22 mouse cellular contexts compared by ENCODE assay signal in genomic region chr15:78590785-78591184, GRCm38 (mm10). TPM values are rescaled to one million over a fixed set of nuclear protein-coding genes. Genes with fewer than 3 reads are reported as not detected.
DNase-seq lines count a peak whose midpoint lies in the region; ATAC-seq and TF ChIP-seq lines count a peak whose summit lies in the region.
"Had no signal": no experiment of that assay in that cellular context is flagged by ENCODE, and none has a peak within 500 bp of the region (broad histone marks: within the 10 kb centered on the region; RNA-seq: fewer than 3 reads in every experiment).

No protein-coding gene starts in this region.

- no peak overlapping the region for H3K4me2 ChIP-seq in intestine, postnatal 0 days (replicated peaks; ENCODE audit: low read depth)
- no peak overlapping the region for H3K4me2 ChIP-seq in intestine, embryonic 15.5 days (replicated peaks)
- no peak overlapping the region for H3K4me2 ChIP-seq in midbrain, postnatal 0 days (ENCODE audit: low read depth, low read length, poor library complexity, severe bottlenecking)
- H3K4me2 ChIP-seq in stomach, postnatal 0 days (replicated peaks; ENCODE audit: low read depth): no peak overlapping the region
- H3K4me2 ChIP-seq: heart, embryonic 15.5 days; limb, embryonic 12.5 days; midbrain, embryonic 13.5 days had no signal

- H3K27me3 ChIP-seq in intestine, postnatal 0 days (replicated peaks; ENCODE audit: control insufficient read depth, insufficient read depth, low read length): no peaks in the 10 kb centered on the region
- H3K27me3 ChIP-seq in intestine, embryonic 15.5 days (replicated peaks): no peaks in the 10 kb centered on the region; the same call in 1 of the 2 replicates
- H3K27me3 ChIP-seq in midbrain, postnatal 0 days (ENCODE audit: insufficient read depth, low read length): no peaks in the 10 kb centered on the region
- H3K27me3 ChIP-seq in midbrain, embryonic 10.5 days (ENCODE audit: low read depth, poor library complexity, severe bottlenecking): no peaks in the 10 kb centered on the region
- H3K27me3 ChIP-seq in stomach, postnatal 0 days (ENCODE audit: control insufficient read depth, insufficient read depth, low read length): no peaks in the 10 kb centered on the region
- H3K27me3 ChIP-seq: heart, embryonic 15.5 days; limb, embryonic 12.5 days; midbrain, embryonic 13.5 days had no signal

- no peak overlapping the region for H3K4me3 ChIP-seq in intestine, postnatal 0 days (ENCODE audit: low read depth, low read length)
- H3K4me3 ChIP-seq in intestine, embryonic 15.5 days (replicated peaks): no peak overlapping the region
- H3K4me3 ChIP-seq in midbrain, postnatal 0 days (ENCODE audit: low read depth, low read length): no peak overlapping the region
- no peak overlapping the region for H3K4me3 ChIP-seq in midbrain, embryonic 10.5 days
- H3K4me3 ChIP-seq in stomach, postnatal 0 days (ENCODE audit: low read depth, low read length): no peak overlapping the region
- H3K4me3 ChIP-seq: erythroblast, embryonic 14.5 days; heart, embryonic 15.5 days; hindbrain, embryonic 10.5 days; limb, embryonic 12.5 days; midbrain, embryonic 13.5 days; myocyte had no signal

- no peaks in the 10 kb centered on the region for H3K4me1 ChIP-seq in intestine, postnatal 0 days (replicated peaks; ENCODE audit: control insufficient read depth, insufficient read depth, low read length)
- H3K4me1 ChIP-seq in intestine, embryonic 15.5 days (replicated peaks): no peaks in the 10 kb centered on the region
- no peaks in the 10 kb centered on the region for H3K4me1 ChIP-seq in midbrain, postnatal 0 days (ENCODE audit: insufficient read depth, low read length)
- H3K4me1 ChIP-seq in midbrain, embryonic 10.5 days: peaks cover 8% of the 10 kb centered on the region
- H3K4me1 ChIP-seq in stomach, postnatal 0 days (replicated peaks; ENCODE audit: control insufficient read depth, insufficient read depth): no peaks in the 10 kb centered on the region
- H3K4me1 ChIP-seq: heart, embryonic 15.5 days; limb, embryonic 12.5 days; midbrain, embryonic 13.5 days had no signal

- 74% methylated on average over 6 of the region's 6 CpGs for WGBS in intestine, postnatal 0 days
- WGBS in intestine, embryonic 15.5 days: 70% methylated on average over 6 of the region's 6 CpGs
- 80% methylated on average over 6 of the region's 6 CpGs for WGBS in midbrain, postnatal 0 days
- 82% methylated on average over 6 of the region's 6 CpGs for WGBS in midbrain, embryonic 10.5 days
- WGBS in stomach, postnatal 0 days: 75% methylated on average over 6 of the region's 6 CpGs

- TF ChIP-seq CTCF in intestine, postnatal 0 days (IDR thresholded peaks at IDR 0.05; ENCODE audit: low read depth): peak; percentile 44
- peak; percentile 45 for TF ChIP-seq CTCF in midbrain, postnatal 0 days (IDR thresholded peaks at IDR 0.05)
- peak; percentile 36 for TF ChIP-seq CTCF in stomach, postnatal 0 days (IDR thresholded peaks at IDR 0.05; ENCODE audit: low read depth)

- no peak for ATAC-seq in intestine, postnatal 0 days
- ATAC-seq in intestine, embryonic 15.5 days: no peak
- no peak for ATAC-seq in midbrain, postnatal 0 days (ENCODE audit: low FRiP score)
- ATAC-seq in stomach, postnatal 0 days (ENCODE audit: low FRiP score, low TSS enrichment): no peak
- ATAC-seq: forebrain, embryonic 16.5 days; midbrain, embryonic 13.5 days had no signal

- no peak for DNase-seq in midbrain, postnatal 0 days (ENCODE audit: low spot score)
- no peak for DNase-seq in midbrain, embryonic 10.5 days (ENCODE audit: low spot score)
- DNase-seq in MN1 (ENCODE audit: low spot score): peak; percentile 28
- DNase-seq in stomach, postnatal 0 days (ENCODE audit: low spot score): no peak
- no peak for DNase-seq in cerebellum, postnatal 25 days
- no peak for DNase-seq in thymus, postnatal 36 days
- DNase-seq: cerebellum, adult 11 months; heart, adult 18-20 months; retina, postnatal 1 day; right cerebral cortex, postnatal 4 days had no signal

- H3K36me3 ChIP-seq in intestine, postnatal 0 days (ENCODE audit: control insufficient read depth, insufficient read depth): no peaks in the 10 kb centered on the region
- no peaks in the 10 kb centered on the region for H3K36me3 ChIP-seq in intestine, embryonic 15.5 days
- H3K36me3 ChIP-seq in midbrain, postnatal 0 days (ENCODE audit: insufficient read depth, low read length): no peaks in the 10 kb centered on the region
- H3K36me3 ChIP-seq in midbrain, embryonic 10.5 days: no peaks in the 10 kb centered on the region
- no peaks in the 10 kb centered on the region for H3K36me3 ChIP-seq in stomach, postnatal 0 days (ENCODE audit: control insufficient read depth, insufficient read depth, low read length)
- H3K36me3 ChIP-seq: heart, embryonic 15.5 days; hindbrain, embryonic 10.5 days; limb, embryonic 12.5 days; midbrain, embryonic 13.5 days had no signal

- H3K9ac ChIP-seq in intestine, postnatal 0 days (ENCODE audit: low read depth, low read length): no peak overlapping the region
- H3K9ac ChIP-seq in intestine, embryonic 15.5 days: no peak overlapping the region
- H3K9ac ChIP-seq in midbrain, postnatal 0 days (replicated peaks; ENCODE audit: low read length, poor library complexity, severe bottlenecking): no peak overlapping the region
- H3K9ac ChIP-seq in stomach, postnatal 0 days (ENCODE audit: low read length): no peak overlapping the region
- H3K9ac ChIP-seq: heart, embryonic 15.5 days; limb, embryonic 12.5 days; midbrain, embryonic 13.5 days had no signal

- no peaks in the 10 kb centered on the region for H3K9me3 ChIP-seq in intestine, postnatal 0 days (ENCODE audit: control insufficient read depth)
- no peaks in the 10 kb centered on the region for H3K9me3 ChIP-seq in intestine, embryonic 15.5 days
- H3K9me3 ChIP-seq in midbrain, postnatal 0 days (ENCODE audit: low read length): no peaks in the 10 kb centered on the region
- peaks cover 3% of the 10 kb centered on the region; the same call in 1 of the 2 replicates for H3K9me3 ChIP-seq in midbrain, embryonic 10.5 days (replicated peaks)
- no peaks in the 10 kb centered on the region for H3K9me3 ChIP-seq in stomach, postnatal 0 days (ENCODE audit: control insufficient read depth, low read length)
- H3K9me3 ChIP-seq: heart, embryonic 15.5 days; hindbrain, embryonic 10.5 days; midbrain, embryonic 13.5 days had no signal

- no peak for TF ChIP-seq EP300 in stomach, postnatal 0 days (optimal IDR thresholded peaks at IDR 0.05)

- H3K27ac ChIP-seq in intestine, postnatal 0 days (ENCODE audit: low read depth, low read length): no peak overlapping the region
- no peak overlapping the region for H3K27ac ChIP-seq in intestine, embryonic 15.5 days
- no peak overlapping the region for H3K27ac ChIP-seq in midbrain, postnatal 0 days (ENCODE audit: low read depth, low read length)
- no peak overlapping the region for H3K27ac ChIP-seq in midbrain, embryonic 10.5 days (replicated peaks)
- no peak overlapping the region for H3K27ac ChIP-seq in stomach, postnatal 0 days (replicated peaks)
- H3K27ac ChIP-seq: heart, embryonic 15.5 days; hindbrain, embryonic 10.5 days; limb, embryonic 12.5 days; midbrain, embryonic 13.5 days had no signal

RNA-seq across cellular contexts. Expression of gene Cyth4, which starts 6.1 kb away (rescaled TPM):
- 2.5 and 3.1 TPM in 2 replicates for polyA plus RNA-seq in intestine, postnatal 0 days (2015; fragmentation: Nextera tagmentation; extraction: Ambion mirVana)
- 8.0 and 8.2 TPM in 2 replicates for polyA plus RNA-seq in intestine, embryonic 15.5 days (2015; fragmentation: Nextera tagmentation; extraction: Ambion mirVana)
- 5.9 and 7.2 TPM in 2 replicates for total RNA-seq in midbrain, postnatal 0 days (2014; rRNA removed)
- 4.5 and 6.3 TPM in 2 replicates for polyA plus RNA-seq in midbrain, postnatal 0 days (2015; fragmentation: Nextera tagmentation; extraction: Ambion mirVana)
- polyA plus RNA-seq in midbrain, embryonic 10.5 days (2016; fragmentation: Nextera tagmentation; extraction: Ambion mirVana): 5.9 and 6.7 TPM in 2 replicates
- 5.2 and 5.8 TPM in 2 replicates for polyA plus RNA-seq in stomach, postnatal 0 days (2015; fragmentation: Nextera tagmentation; extraction: Ambion mirVana)

RNA-seq across cellular contexts. Expression of gene Rac2, which starts 18.2 kb away (rescaled TPM):
- polyA plus RNA-seq in intestine, postnatal 0 days (2015; fragmentation: Nextera tagmentation; extraction: Ambion mirVana): 9.0 and 9.9 TPM in 2 replicates
- 15.7 and 21.4 TPM in 2 replicates for polyA plus RNA-seq in intestine, embryonic 15.5 days (2015; fragmentation: Nextera tagmentation; extraction: Ambion mirVana)
- total RNA-seq in midbrain, postnatal 0 days (2014; rRNA removed): 1.7 and 2.6 TPM in 2 replicates
- 4.3 and 4.9 TPM in 2 replicates for polyA plus RNA-seq in midbrain, postnatal 0 days (2015; fragmentation: Nextera tagmentation; extraction: Ambion mirVana)
- polyA plus RNA-seq in midbrain, embryonic 10.5 days (2016; fragmentation: Nextera tagmentation; extraction: Ambion mirVana): 9.1 and 9.5 TPM in 2 replicates
- polyA plus RNA-seq in stomach, postnatal 0 days (2015; fragmentation: Nextera tagmentation; extraction: Ambion mirVana): 6.4 and 8.0 TPM in 2 replicates
- polyA plus RNA-seq: myocyte had no signal

RNA-seq across cellular contexts. Expression of gene Sstr3, which starts 46.3 kb away (rescaled TPM):
- 0.05 and 0.10 TPM in 2 replicates for polyA plus RNA-seq in intestine, postnatal 0 days (2015; fragmentation: Nextera tagmentation; extraction: Ambion mirVana)
- polyA plus RNA-seq in intestine, embryonic 15.5 days (2015; fragmentation: Nextera tagmentation; extraction: Ambion mirVana): 0.23 and 0.24 TPM in 2 replicates
- total RNA-seq in midbrain, postnatal 0 days (2014; rRNA removed): 1.1 and 2.4 TPM in 2 replicates
- 0.49 and 0.65 TPM in 2 replicates for polyA plus RNA-seq in midbrain, postnatal 0 days (2015; fragmentation: Nextera tagmentation; extraction: Ambion mirVana)
- 0.02 TPM in 1 of 2 replicates, not detected in the other for polyA plus RNA-seq in midbrain, embryonic 10.5 days (2016; fragmentation: Nextera tagmentation; extraction: Ambion mirVana)
- 0.02 and 0.08 TPM in 2 replicates for polyA plus RNA-seq in stomach, postnatal 0 days (2015; fragmentation: Nextera tagmentation; extraction: Ambion mirVana)
- total RNA-seq: gastrocnemius, adult 8-10 months; heart, adult 18-20 months; neutrophil, adult 5-6 weeks had no signal
- polyA plus RNA-seq: embryonic facial prominence, embryonic 11.5 days; erythroblast, embryonic 14.5 days; myocyte had no signal

RNA-seq across cellular contexts. Expression of gene C1qtnf6, which starts 59.6 kb away (rescaled TPM):
- polyA plus RNA-seq in intestine, postnatal 0 days (2015; fragmentation: Nextera tagmentation; extraction: Ambion mirVana): 14.3 and 16.0 TPM in 2 replicates
- 22.0 and 22.3 TPM in 2 replicates for polyA plus RNA-seq in intestine, embryonic 15.5 days (2015; fragmentation: Nextera tagmentation; extraction: Ambion mirVana)
- total RNA-seq in midbrain, postnatal 0 days (2014; rRNA removed): 2.4 and 2.7 TPM in 2 replicates
- 8.6 and 10.4 TPM in 2 replicates for polyA plus RNA-seq in midbrain, postnatal 0 days (2015; fragmentation: Nextera tagmentation; extraction: Ambion mirVana)
- 10.0 and 11.0 TPM in 2 replicates for polyA plus RNA-seq in midbrain, embryonic 10.5 days (2016; fragmentation: Nextera tagmentation; extraction: Ambion mirVana)
- 20.2 and 24.6 TPM in 2 replicates for polyA plus RNA-seq in stomach, postnatal 0 days (2015; fragmentation: Nextera tagmentation; extraction: Ambion mirVana)
- polyA plus RNA-seq: erythroblast, embryonic 14.5 days had no signal
